Mouse (Mus musculus): ENCODE measurements around the gene Gm2237.
"Not testable (repeated sequence)": the region's sequence is repeated elsewhere in the genome, so short reads cannot be mapped to it uniquely, and the experiment has no call there.

Gm2237 gene

GRCm38 (mm10) chr14:19584804-19585667 lies at the start of gene Gm2237:
Gene Gm2237, minus strand, starts transcription at chr14:19585135.
- peak; percentile 30 to 47 for DNase-seq

- not testable (repeated sequence) for DNase-seq
Observed at GRCm38 (mm10) chr14:19602481-19602880, 17.5 kb upstream of the Gm2237 start, which contains the start of gene Gm5458. Gene Gm5458, minus strand, starts transcription at chr14:19602581.

GRCm38 (mm10) chr14:19549863-19550262 lies 35.1 kb downstream of the Gm2237 start, which contains the start of gene Gm2244:
Gene Gm2244, minus strand, starts transcription at chr14:19549963.
- DNase-seq: not testable (repeated sequence)

Data from B cell, adult 2 months (primary cell).